10 mouse cellular contexts compared by ENCODE assay signal in the genomic region with DNA sequence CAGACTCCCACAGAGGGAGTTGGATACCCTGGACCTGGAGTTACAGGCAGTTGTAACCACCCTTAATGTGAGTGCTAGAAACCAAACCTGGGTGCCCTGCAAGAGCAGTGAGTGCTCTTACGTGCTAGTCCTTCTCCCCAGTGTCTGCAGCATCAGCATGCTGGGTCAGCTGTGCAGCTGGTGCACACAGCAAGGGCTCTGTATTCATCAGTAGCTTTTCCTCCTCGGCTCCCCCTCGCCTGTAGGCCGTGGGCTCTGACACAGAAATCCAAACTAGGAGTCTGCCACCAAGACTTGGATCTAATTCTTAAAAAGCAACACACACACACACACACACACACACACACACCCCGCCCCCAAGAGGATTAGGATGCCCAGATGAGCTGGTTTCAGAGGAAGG. TPM values are rescaled to one million over a fixed set of nuclear protein-coding genes. Genes with fewer than 3 reads are reported as not detected.
A peak's percentile ranks its signal among the peaks of the same experiment; 100 is the strongest.
DNase-seq lines count a peak whose midpoint lies in the region; ATAC-seq lines count a peak whose summit lies in the region.
"Not testable (repeated sequence)": the region's sequence is repeated elsewhere in the genome, so short reads cannot be mapped to it uniquely, and the experiment has no call there.
"Had no signal": no experiment of that assay in that cellular context is flagged by ENCODE, and none has a peak within 500 bp of the region (broad histone marks: within the 10 kb centered on the region; RNA-seq: fewer than 3 reads in every experiment).

No protein-coding gene starts in this region.

- peak; percentile 78; the same call in 1 of the 2 replicates for ATAC-seq in embryonic facial prominence, embryonic 14.5 days (ENCODE audit: low read depth)
- ATAC-seq in forebrain, embryonic 14.5 days, result peak; percentile 50; the same call in 1 of the 2 replicates

- not testable (repeated sequence) for H3K27me3 ChIP-seq in embryonic facial prominence, embryonic 14.5 days (replicated peaks; ENCODE audit: control insufficient read depth, insufficient read depth, low read length); forebrain, embryonic 14.5 days (replicated peaks; ENCODE audit: control insufficient read depth, insufficient read depth, low read length)

- not testable (repeated sequence) for H3K36me3 ChIP-seq in embryonic facial prominence, embryonic 14.5 days (ENCODE audit: control insufficient read depth, insufficient read depth, low read length); forebrain, embryonic 14.5 days (ENCODE audit: control insufficient read depth, insufficient read depth, low read length)

- H3K4me1 ChIP-seq in embryonic facial prominence, embryonic 14.5 days (ENCODE audit: control insufficient read depth, insufficient read depth, low read length); forebrain, embryonic 14.5 days (ENCODE audit: control insufficient read depth, insufficient read depth, low read length): not testable (repeated sequence)

- H3K9me3 ChIP-seq in embryonic facial prominence, embryonic 14.5 days (ENCODE audit: control insufficient read depth, low read length); forebrain, embryonic 14.5 days (replicated peaks; ENCODE audit: control insufficient read depth, low read length): not testable (repeated sequence)

- not testable (repeated sequence) for DNase-seq in embryonic facial prominence, embryonic 14.5 days (ENCODE audit: low spot score); forebrain, embryonic 14.5 days (ENCODE audit: low spot score)

- not testable (repeated sequence) for H3K27ac ChIP-seq in embryonic facial prominence, embryonic 14.5 days (replicated peaks; ENCODE audit: low read depth, low read length); forebrain, embryonic 14.5 days (ENCODE audit: low read depth, low read length)

- not testable (repeated sequence) for H3K9ac ChIP-seq in embryonic facial prominence, embryonic 14.5 days (ENCODE audit: low read depth, low read length); forebrain, embryonic 14.5 days (ENCODE audit: low read length)

- H3K4me2 ChIP-seq in embryonic facial prominence, embryonic 14.5 days (ENCODE audit: low read depth, low read length); forebrain, embryonic 14.5 days (ENCODE audit: low read length): not testable (repeated sequence)

- not testable (repeated sequence) for H3K4me3 ChIP-seq in embryonic facial prominence, embryonic 14.5 days (ENCODE audit: low read depth, low read length); forebrain, embryonic 14.5 days (ENCODE audit: low read depth, low read length)

- no CpG with 5 or more reads among the region's 5 CpGs for WGBS in embryonic facial prominence, embryonic 14.5 days
- no CpG with 5 or more reads among the region's 5 CpGs for WGBS in forebrain, embryonic 14.5 days

RNA-seq across cellular contexts. Expression of a gene that starts 2.5 kb away (rescaled TPM):
- 38.6 and 48.4 TPM in 2 replicates for polyA plus RNA-seq in embryonic facial prominence, embryonic 14.5 days (2014; fragmentation: Nextera tagmentation; extraction: Ambion mirVana)
- 8.1 and 12.1 TPM in 2 replicates for polyA plus RNA-seq in forebrain, embryonic 14.5 days (2014; fragmentation: Nextera tagmentation; extraction: Ambion mirVana)
- polyA plus RNA-seq: activated CD4-positive, CD25-positive, alpha-beta regulatory T cell, adult 4 months; CD4-positive, CD25-positive, alpha-beta regulatory T cell, adult 4 months; G1E; Patski had no signal

RNA-seq across cellular contexts. Expression of a gene that starts 22.1 kb away (rescaled TPM):
- 29.2 and 41.3 TPM in 2 replicates for polyA plus RNA-seq in embryonic facial prominence, embryonic 14.5 days (2014; fragmentation: Nextera tagmentation; extraction: Ambion mirVana)
- 11.6 and 24.2 TPM in 2 replicates for polyA plus RNA-seq in forebrain, embryonic 14.5 days (2014; fragmentation: Nextera tagmentation; extraction: Ambion mirVana)
- polyA plus RNA-seq: brain, embryonic 14.5 days had no signal

RNA-seq across cellular contexts. Expression of a gene that starts 36.3 kb away (rescaled TPM):
- polyA plus RNA-seq in embryonic facial prominence, embryonic 14.5 days (2014; fragmentation: Nextera tagmentation; extraction: Ambion mirVana), result not detected in 2 replicates
- polyA plus RNA-seq in forebrain, embryonic 14.5 days (2014; fragmentation: Nextera tagmentation; extraction: Ambion mirVana), result not detected in 2 replicates
- polyA plus RNA-seq: activated CD4-positive, CD25-positive, alpha-beta regulatory T cell, adult 4 months; adrenal gland, adult 2 months; brain, embryonic 14.5 days; C2C12; CD4-positive, CD25-positive, alpha-beta regulatory T cell, adult 4 months; cerebellum, adult 2 months; G1E; Patski had no signal

RNA-seq across cellular contexts. Expression of a gene that starts 37.1 kb away (rescaled TPM):
- polyA plus RNA-seq in embryonic facial prominence, embryonic 14.5 days (2014; fragmentation: Nextera tagmentation; extraction: Ambion mirVana), result not detected in 2 replicates
- polyA plus RNA-seq in forebrain, embryonic 14.5 days (2014; fragmentation: Nextera tagmentation; extraction: Ambion mirVana), result not detected in 2 replicates
- polyA plus RNA-seq: activated CD4-positive, CD25-positive, alpha-beta regulatory T cell, adult 4 months; adrenal gland, adult 2 months; brain, embryonic 14.5 days; C2C12; CD4-positive, CD25-positive, alpha-beta regulatory T cell, adult 4 months; cerebellum, adult 2 months; G1E; Patski had no signal
